Mouse (Mus musculus): ENCODE data around the gene Pou5f1. TPM values are rescaled to one million over a fixed set of nuclear protein-coding genes. Genes with fewer than 3 reads are reported as not detected.
"Not testable (repeated sequence)": the region's sequence is repeated elsewhere in the genome, so short reads cannot be mapped to it uniquely, and the experiment has no call there.

Gene Pou5f1
- total RNA-seq (2022) = under 1 TPM in 2 of 4 experiments, not detected in 2; 0.45 to 0.69 TPM

GRCm38 (mm10) chr17:35505776-35506175, at the start of gene Pou5f1:
Gene Pou5f1, plus strand, starts transcription at chr17:35506018.
- DNase-seq (ENCODE audit: low spot score in 2 of 2) = no peak

- not testable (repeated sequence) for DNase-seq (ENCODE audit: low spot score in 2 of 2)
These were observed 47.6 kb upstream of the Pou5f1 start for GRCm38 (mm10) chr17:35458247-35458646.

GRCm38 (mm10) chr17:35460513-35461341, 45.1 kb upstream of the Pou5f1 start:
- DNase-seq (ENCODE audit: low spot score in 2 of 2) = not testable (repeated sequence)

GRCm38 (mm10) chr17:35465651-35466050, 40.2 kb upstream of the Pou5f1 start:
- not testable (repeated sequence) for DNase-seq (ENCODE audit: low spot score in 2 of 2)

- DNase-seq (ENCODE audit: low spot score in 2 of 2) = not testable (repeated sequence)
These were observed 36.9 kb upstream of the Pou5f1 start for GRCm38 (mm10) chr17:35468936-35469335.

- no peak for DNase-seq (ENCODE audit: low spot score in 2 of 2)
These were observed 35.7 kb upstream of the Pou5f1 start, which contains the start of gene H2-Q10 for GRCm38 (mm10) chr17:35469842-35470751. Gene H2-Q10, plus strand, starts transcription at chr17:35470089.

- peak in 1 of 2 experiments; percentile 51 for DNase-seq (ENCODE audit: low spot score in 2 of 2)
These were observed 21.8 kb upstream of the Pou5f1 start for GRCm38 (mm10) chr17:35484066-35484465.

GRCm38 (mm10) chr17:35485702-35486101, 20.1 kb upstream of the Pou5f1 start:
- no peak for DNase-seq (ENCODE audit: low spot score in 2 of 2)

- no peak for DNase-seq (ENCODE audit: low spot score in 2 of 2)
These were observed 19.1 kb upstream of the Pou5f1 start for GRCm38 (mm10) chr17:35486726-35487125.

GRCm38 (mm10) chr17:35488041-35488440, 17.8 kb upstream of the Pou5f1 start:
- DNase-seq (ENCODE audit: low spot score in 2 of 2) = no peak

- DNase-seq (ENCODE audit: low spot score in 2 of 2) = no peak
These were observed 15.5 kb upstream of the Pou5f1 start for GRCm38 (mm10) chr17:35490320-35490719.

GRCm38 (mm10) chr17:35497124-35497523, 8.7 kb upstream of the Pou5f1 start:
- no peak for DNase-seq (ENCODE audit: low spot score in 2 of 2)

- DNase-seq (ENCODE audit: low spot score in 2 of 2) = no peak
These were observed 3.6 kb upstream of the Pou5f1 start for GRCm38 (mm10) chr17:35502226-35502625.

- DNase-seq (ENCODE audit: low spot score in 2 of 2) = no peak
These were observed 3.1 kb upstream of the Pou5f1 start for GRCm38 (mm10) chr17:35502762-35503161.

GRCm38 (mm10) chr17:35503849-35504248, 2.0 kb upstream of the Pou5f1 start:
- no peak for DNase-seq (ENCODE audit: low spot score in 2 of 2)

GRCm38 (mm10) chr17:35504628-35505481, 963 bp upstream of the Pou5f1 start:
- no peak for DNase-seq (ENCODE audit: low spot score in 2 of 2)

GRCm38 (mm10) chr17:35506881-35507280, 1.1 kb downstream of the Pou5f1 start:
- DNase-seq (ENCODE audit: low spot score in 2 of 2) = no peak

GRCm38 (mm10) chr17:35507556-35508260, 1.9 kb downstream of the Pou5f1 start:
- DNase-seq (ENCODE audit: low spot score in 2 of 2) = no peak

- not testable (repeated sequence) for DNase-seq (ENCODE audit: low spot score in 2 of 2)
These were observed 2.5 kb downstream of the Pou5f1 start for GRCm38 (mm10) chr17:35508279-35508678.

GRCm38 (mm10) chr17:35509284-35509683, 3.5 kb downstream of the Pou5f1 start:
- DNase-seq (ENCODE audit: low spot score in 2 of 2) = no peak

Data from layer of hippocampus, adult 8-10 months (tissue).